Mouse (Mus musculus): ENCODE measurements at regions not wholly inside any gene's neighbourhood (a gene's known extent, or its start where the extent isn't known, plus 50 kb on each side); places are given as distances from the start of the nearest gene placed in this dataset.
A peak's percentile ranks its signal among the peaks of the same experiment; 100 is the strongest.

DNA sequence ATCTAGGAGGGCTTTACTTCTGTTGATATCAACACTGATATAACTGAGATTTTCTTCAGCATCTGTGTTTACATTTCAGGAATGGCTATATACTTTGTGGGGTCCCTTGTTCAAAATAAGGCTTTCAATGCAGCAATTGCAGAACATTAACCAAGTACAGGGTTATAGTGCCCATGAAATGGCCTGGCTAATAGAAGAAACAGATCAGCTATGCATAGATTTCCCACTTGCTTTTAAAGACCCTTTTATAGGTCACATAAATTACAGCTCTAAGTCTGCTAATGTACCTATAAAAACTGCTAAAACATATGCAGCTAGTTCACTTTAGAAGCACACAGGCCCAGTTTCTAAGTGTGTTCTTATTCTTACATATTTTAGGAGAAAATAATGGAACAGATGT lies 472.1 kb downstream of the Nup35 start:
- DNase-seq: no peak

DNA sequence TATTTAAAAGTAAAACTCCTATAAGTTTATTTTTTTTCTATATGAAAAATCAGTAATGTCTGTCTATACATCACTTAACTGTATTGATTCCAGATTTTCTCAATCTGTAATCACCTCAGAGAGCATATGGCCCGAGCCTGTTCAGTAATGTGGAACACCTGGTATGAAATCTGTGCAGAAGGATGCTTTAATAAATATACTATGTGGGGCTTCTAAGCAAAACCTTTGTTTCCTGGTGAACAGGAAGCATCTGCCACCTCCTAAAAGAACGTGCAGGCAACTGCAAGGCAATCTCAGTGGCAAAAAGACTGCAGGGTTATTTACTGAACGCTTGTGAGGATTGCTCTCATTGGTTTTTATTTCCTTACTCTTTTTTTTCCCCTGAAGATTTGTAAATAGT lies 488.8 kb downstream of the Nup35 start:
- no peak for DNase-seq

DNA sequence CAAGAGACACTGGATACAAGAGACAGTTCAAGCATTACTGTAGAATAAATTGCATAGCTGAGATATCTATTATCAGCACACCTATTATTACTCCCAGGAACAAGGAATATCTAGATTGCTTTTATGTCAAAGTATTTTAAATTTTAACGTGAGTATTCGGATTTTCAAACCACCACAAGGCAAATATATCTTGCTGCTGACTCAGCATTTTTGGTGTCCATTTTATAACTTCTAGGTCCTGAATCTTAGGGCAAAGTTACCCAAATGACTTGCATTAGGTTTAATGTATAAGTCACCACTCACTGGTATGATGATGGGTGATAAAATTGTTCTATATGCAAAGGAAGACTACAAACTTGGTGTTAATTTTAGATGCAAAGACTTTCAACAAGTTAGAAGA lies 501.7 kb downstream of the Nup35 start:
- no peak for DNase-seq

- DNase-seq: no peak
Observed at GRCm38 (mm10) chr2:81120460-81121051, 503.5 kb downstream of the Nup35 start.

DNA sequence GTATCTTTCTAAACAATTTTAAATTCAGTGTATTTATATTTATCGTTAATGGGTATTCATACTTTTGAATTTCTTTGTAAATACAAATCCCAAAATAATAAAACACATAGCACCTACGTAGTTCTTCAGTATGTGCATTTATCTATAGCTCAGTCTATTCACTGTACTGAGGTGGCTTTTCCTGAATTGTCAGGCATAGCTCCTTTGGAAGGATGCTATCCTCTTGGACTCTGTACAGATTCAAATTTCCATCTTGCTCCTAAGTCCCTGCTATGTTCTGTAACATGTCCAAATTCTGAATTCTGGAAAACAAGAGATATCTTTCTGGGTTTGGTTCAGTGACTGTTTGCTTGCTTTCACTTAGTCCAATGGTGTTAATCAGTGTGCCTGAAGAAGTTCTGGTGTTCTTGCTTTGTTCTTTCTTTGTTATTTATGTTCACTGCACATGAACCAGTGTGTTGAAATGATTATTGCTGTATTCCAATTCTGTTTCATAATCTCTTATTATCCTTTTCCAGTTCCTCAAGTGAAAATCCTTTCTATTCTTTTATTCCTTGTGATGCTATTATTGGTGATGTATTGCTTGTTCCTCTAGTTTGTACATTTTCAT lies 519.5 kb downstream of the Nup35 start:
- DNase-seq: no peak

DNA sequence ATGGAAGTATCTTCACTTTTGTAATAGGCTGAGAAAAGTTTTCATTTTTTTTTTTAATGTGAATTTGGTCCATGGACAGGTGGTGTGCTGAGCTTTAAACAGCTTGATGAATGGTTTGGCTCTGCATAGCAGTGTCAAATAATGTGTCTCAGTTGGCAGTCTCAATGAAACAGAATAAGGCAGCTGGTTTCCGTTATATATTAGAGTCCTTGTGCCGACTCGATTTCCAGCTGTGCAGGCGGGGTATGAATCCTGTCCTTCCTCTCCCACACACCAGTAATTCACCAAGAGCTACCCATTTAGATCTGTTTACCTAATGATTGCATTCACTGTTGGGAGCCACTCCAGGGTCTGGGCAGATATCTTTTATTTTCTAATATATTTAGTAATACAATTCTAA lies 526.6 kb downstream of the Nup35 start:
- peak; percentile 3 to 9 for DNase-seq

DNA sequence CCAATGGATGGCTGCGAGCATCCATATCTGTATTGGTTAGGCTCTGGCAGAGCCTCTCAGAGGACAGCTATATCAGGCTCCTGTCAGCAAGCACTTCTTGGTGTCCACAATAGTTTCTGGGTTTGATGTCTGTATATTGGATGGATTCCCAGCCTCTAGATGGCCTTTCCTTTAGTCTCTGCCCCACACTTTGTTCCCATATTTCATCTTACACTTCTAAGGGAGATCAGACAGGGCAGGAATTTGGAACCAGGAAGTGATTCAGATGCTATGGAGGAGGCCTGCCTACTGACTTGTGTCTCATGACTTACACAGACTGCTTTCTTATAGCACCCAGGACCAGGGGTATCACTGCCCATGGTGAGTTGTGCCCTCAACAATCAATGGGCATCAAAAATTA lies 529.4 kb downstream of the Nup35 start:
- DNase-seq: no peak

GRCm38 (mm10) chr2:81148112-81148511 lies 531.1 kb downstream of the Nup35 start:
- no peak for DNase-seq

- DNase-seq: no peak
Observed at GRCm38 (mm10) chr2:81182421-81182820, 565.4 kb downstream of the Nup35 start.

- DNase-seq: no peak
Observed at GRCm38 (mm10) chr2:81185976-81186375, 568.9 kb downstream of the Nup35 start.

- DNase-seq: no peak
Observed at GRCm38 (mm10) chr2:81190831-81191230, 573.8 kb downstream of the Nup35 start.

DNA sequence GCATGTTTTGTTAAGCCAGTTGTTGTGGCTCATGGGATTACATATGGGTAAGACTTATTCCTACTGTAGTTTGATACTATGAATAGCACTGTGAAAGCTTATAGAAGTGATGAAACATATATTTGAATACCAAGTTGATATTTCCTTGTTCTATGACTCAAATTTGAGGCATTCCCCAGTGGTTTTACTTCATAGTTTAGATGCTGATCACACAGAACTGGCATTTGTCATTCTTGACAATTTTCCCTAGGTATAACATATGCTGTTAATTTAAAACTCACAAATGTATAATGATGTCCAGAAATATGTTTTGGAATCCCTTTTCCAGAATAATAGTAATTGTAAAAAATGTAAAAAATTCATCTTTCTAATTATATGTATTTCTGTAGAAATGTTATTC lies 583.5 kb downstream of the Nup35 start:
- no peak for DNase-seq
